Mouse (Mus musculus) neural tube, embryonic 15.5 days (tissue): ENCODE data around the gene Tefm. TPM values are rescaled to one million over a fixed set of nuclear protein-coding genes. Genes with fewer than 3 reads are reported as not detected.
"Not testable (repeated sequence)": the region's sequence is repeated elsewhere in the genome, so short reads cannot be mapped to it uniquely, and the experiment has no call there.

Source experiments
- ATAC-seq: fragments of 200-750 bp; cut with Nextera tagmentation; 2 replicates; pipeline ENCODE4 v1.8.0; 2017; ENCODE audit warnings: mild to moderate bottlenecking, moderate TSS enrichment, moderate library complexity; ENCODE audit not compliant: low FRiP score
- H3K27ac ChIP-seq: fragments of 300-500 bp; sonication (generic); replicated peaks from 2 replicates; pipeline ENCODE4 v1.5.1; 2015; ENCODE audit warnings: mild to moderate bottlenecking, inconsistent platforms
- H3K27me3 ChIP-seq: fragments of 300-500 bp; sonication (generic); replicated peaks from 2 replicates; pipeline ENCODE4 v1.6.1; 2015; ENCODE audit warnings: inconsistent platforms
- H3K36me3 ChIP-seq: fragments of 300-500 bp; sonication (generic); 2 replicates; pipeline ENCODE4 v1.6.1; 2015; ENCODE audit warnings: inconsistent platforms
- H3K4me1 ChIP-seq: fragments of 300-500 bp; sonication (generic); 2 replicates; pipeline ENCODE4 v1.6.1; 2015; ENCODE audit warnings: inconsistent platforms
- H3K4me2 ChIP-seq: fragments of 300-500 bp; sonication (generic); 2 replicates; pipeline ENCODE4 v1.6.1; 2015; ENCODE audit warnings: inconsistent platforms, mild to moderate bottlenecking, moderate library complexity
- H3K4me3 ChIP-seq: fragments of 300-500 bp; sonication (generic); replicated peaks from 2 replicates; pipeline ENCODE4 v1.5.1; 2015; ENCODE audit warnings: mild to moderate bottlenecking, inconsistent platforms
- H3K9ac ChIP-seq: fragments of 300-500 bp; sonication (generic); replicated peaks from 2 replicates; pipeline ENCODE4 v1.6.1; 2015; ENCODE audit warnings: mild to moderate bottlenecking, inconsistent platforms
- H3K9me3 ChIP-seq: fragments of 300-500 bp; sonication (generic); replicated peaks from 2 replicates; pipeline ENCODE4 v1.6.1; 2016; ENCODE audit warnings: inconsistent platforms
- WGBS: fragments of 180-500 bp; shearing (Covaris S2); methylation state at CpG from one replicate; pipeline ENCODE4 v1.1.7; 2015; ENCODE audit warnings: mixed read lengths; 5-methylcytosine and 5-hydroxymethylcytosine counted together
- polyA plus RNA-seq: library from polyadenylated mRNA; unstranded; fragments of >200 nt; fragmentation: Nextera tagmentation; extraction: Ambion mirVana; gene quantifications from 2 replicates; pipeline ENCODE4 v1.2.1, GENCODE M21; 2015

Gene Tefm
- polyA plus RNA-seq, 1 experiment from 2014 or later: 21.9 TPM

DNA sequence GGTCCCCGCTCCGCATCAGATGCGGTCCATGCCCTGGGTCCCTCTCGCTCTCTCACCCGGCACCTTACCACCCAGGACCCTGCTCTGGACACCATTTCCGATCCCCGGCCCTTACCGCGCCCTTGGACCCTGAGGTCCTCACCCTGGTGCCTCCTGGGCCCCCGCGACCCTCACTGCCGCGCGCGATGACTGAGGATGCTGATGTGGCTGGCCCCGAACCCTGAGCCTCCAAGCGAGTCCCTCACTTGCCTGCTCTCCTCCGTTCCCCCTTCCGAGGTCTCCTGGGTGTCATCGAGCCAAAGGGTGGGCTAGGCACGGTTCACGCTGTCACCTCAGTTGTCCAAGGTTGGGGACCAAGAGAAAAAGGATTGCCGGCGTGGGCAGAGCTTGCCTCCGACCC is 12.5 kb upstream of the Tefm start:
- Histone ChIP-seq H3K27me3 (peaks cover 51% of the 10 kb centered on the region), H3K4me2 (peak overlapping the region; percentile 75), H3K36me3 (no peaks in the 10 kb centered on the region), H3K9ac (peak overlapping the region; percentile 47; the same call in 1 of the 2 replicates), H3K27ac (no peak overlapping the region), H3K9me3 (no peaks in the 10 kb centered on the region), H3K4me1 (peaks cover 9% of the 10 kb centered on the region), H3K4me3 (peak overlapping the region; percentile 50)
- 30% methylated on average over 25 of the region's 25 CpGs for WGBS
- no peak for ATAC-seq

DNA sequence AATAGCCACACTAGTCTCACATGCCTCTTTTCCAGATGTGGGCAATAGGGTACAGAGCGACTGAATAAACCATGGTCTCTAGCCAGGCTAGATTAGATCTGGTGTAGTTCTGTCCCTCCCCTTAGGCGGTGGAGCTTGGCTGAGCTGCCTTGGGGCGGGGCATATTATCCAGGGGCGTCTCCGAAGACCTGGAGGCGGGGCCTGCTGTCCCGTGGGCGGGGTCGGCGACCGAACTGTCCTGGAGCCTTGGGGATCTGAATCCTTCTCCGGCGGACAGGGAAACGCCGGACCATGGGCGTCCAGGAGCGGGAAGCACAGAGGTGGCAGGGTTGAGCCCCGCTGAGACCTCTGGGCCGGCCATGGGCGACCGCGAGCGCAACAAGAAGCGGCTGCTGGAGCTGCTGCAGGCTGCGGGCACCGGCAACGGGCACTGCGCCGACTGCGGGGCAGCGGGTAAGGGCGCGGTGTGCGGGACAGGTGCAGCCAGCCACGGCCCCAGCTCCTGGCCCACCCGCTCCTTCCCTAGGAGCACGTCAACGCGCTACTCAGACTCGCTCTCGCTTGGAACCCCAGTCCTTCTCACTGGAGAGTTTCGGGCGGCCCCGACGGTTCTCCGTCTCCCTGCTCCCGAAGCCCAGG is 12.0 kb upstream of the Tefm start, which contains the start of gene Adap2:
Gene Adap2 (plus strand): TSS at position 249 of the 639 bp plus-strand sequence.
- H3K27ac ChIP-seq: no peak within 1 kb of the TSS
- peaks cover 51% of the 10 kb centered on the region for H3K27me3 ChIP-seq
- WGBS: 2% methylated on average over 45 of the region's 47 CpGs
- H3K4me1 ChIP-seq: peaks cover 9% of the 10 kb centered on the region
- no peaks in the 10 kb centered on the region for H3K36me3 ChIP-seq
- H3K4me2 ChIP-seq: peak within 1 kb of the TSS; percentile 75
- peak within 1 kb of the TSS; percentile 47 for H3K9ac ChIP-seq
- H3K4me3 ChIP-seq: peak within 1 kb of the TSS; percentile 50
- no peak for ATAC-seq
- H3K9me3 ChIP-seq: no peaks in the 10 kb centered on the region

DNA sequence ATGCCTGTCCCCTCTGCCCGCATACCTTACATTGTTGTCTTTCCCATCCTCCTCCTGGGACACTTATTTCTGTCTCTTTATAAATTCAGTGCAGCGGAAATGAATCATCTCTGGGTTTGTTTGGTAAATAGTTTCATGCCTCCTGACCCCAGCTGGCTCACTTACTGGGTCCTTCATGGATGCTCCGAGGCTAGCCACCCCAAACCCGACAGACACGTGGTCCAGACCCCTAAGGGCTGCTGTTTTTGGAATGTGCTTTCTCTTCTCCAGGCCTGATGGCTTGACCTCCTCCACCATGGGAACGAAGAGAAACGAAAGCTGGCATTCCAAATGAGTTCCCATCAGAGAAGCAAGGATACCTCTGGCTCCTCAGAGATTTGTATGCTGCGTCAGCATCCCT is 10.4 kb upstream of the Tefm start:
- no peaks in the 10 kb centered on the region for H3K36me3 ChIP-seq
- peaks cover 51% of the 10 kb centered on the region for H3K27me3 ChIP-seq
- H3K9ac ChIP-seq: no peak overlapping the region
- H3K4me1 ChIP-seq: peaks cover 9% of the 10 kb centered on the region
- 79% methylated on average over 8 of the region's 8 CpGs for WGBS
- no peaks in the 10 kb centered on the region for H3K9me3 ChIP-seq
- H3K4me3 ChIP-seq: no peak overlapping the region
- H3K4me2 ChIP-seq: no peak overlapping the region
- ATAC-seq: no peak
- no peak overlapping the region for H3K27ac ChIP-seq

DNA sequence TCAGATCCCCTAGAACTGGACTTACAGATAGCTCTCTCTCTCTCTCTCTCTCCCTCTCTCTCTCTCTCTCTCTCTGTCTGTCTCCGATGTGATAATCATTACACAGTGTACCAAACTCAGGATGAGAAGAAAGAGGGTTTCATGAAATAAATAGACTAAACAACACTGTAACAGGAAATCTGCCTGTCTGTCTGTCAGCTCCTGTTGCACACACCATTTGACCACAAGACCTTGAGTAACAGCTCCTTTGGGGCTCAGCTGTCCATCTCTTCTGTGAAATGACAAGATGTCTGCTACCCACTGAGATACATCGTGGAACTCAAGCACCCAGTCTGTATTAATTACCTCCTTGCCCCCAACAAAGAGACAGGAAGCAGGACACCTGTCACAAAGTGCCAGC is 9.6 kb upstream of the Tefm start:
- H3K36me3 ChIP-seq: no peaks in the 10 kb centered on the region
- H3K4me3 ChIP-seq: no peak overlapping the region
- no peaks in the 10 kb centered on the region for H3K9me3 ChIP-seq
- H3K27me3 ChIP-seq: peaks cover 51% of the 10 kb centered on the region
- no peak for ATAC-seq
- peaks cover 9% of the 10 kb centered on the region for H3K4me1 ChIP-seq
- whole genome bisulfite sequencing: 72% methylated on average over 2 of the region's 2 CpGs
- no peak overlapping the region for H3K27ac ChIP-seq
- H3K9ac ChIP-seq: no peak overlapping the region
- no peak overlapping the region for H3K4me2 ChIP-seq

DNA sequence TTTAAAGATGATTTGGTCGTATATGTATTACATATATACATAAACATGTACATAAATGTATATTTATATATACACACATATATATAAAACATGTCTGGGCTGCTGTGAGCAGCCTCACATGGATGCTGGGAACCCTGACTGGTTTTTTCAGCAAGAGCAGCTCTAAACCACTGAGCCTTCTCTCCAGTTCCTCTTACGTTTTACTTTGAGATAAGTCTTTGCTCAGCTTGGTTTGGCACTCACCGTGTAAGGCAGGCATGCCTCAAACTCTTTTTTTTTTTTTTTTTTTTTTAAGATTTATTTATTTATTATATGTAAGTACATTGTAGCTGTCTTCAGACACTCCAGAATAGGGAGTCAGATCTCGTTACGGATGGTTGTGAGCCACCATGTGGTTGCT is 8.6 kb upstream of the Tefm start:
- H3K9ac ChIP-seq: no peak overlapping the region

DNA sequence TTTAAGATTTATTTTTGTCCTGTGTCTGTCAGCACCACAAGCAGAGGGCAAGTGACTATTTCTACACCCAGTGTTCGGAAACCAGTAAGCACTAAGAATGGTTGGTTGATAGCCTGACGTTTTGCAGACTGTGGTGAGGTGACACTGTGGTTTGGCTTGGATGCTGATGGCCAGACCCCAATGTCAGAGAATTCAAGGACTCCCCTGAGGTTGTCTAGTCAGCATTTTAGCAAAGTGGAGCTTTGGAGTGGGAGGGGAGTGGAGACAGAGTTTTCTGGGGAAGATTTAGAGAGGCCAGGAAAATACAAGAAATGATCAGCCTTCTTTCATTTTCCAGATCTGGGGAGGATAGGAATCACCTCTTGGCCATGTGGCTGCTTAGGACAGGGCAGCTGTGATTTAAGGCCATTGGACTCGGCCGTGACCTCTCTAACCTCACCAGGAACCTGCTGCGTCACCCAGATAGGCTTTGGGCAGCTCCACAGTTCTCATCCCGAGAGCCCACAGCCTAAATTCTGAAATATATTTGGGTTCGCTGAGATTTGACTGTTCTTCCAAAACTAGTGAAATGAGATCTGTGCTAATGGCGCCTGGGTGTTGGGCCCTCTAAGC is 7.5 kb upstream of the Tefm start:
- no peaks in the 10 kb centered on the region for H3K9me3 ChIP-seq
- 85% methylated on average over 8 of the region's 8 CpGs for WGBS
- no peak overlapping the region for H3K27ac ChIP-seq
- H3K4me1 ChIP-seq: peaks cover 9% of the 10 kb centered on the region
- H3K4me3 ChIP-seq: no peak overlapping the region
- H3K27me3 ChIP-seq: peaks cover 31% of the 10 kb centered on the region
- no peaks in the 10 kb centered on the region for H3K36me3 ChIP-seq
- H3K4me2 ChIP-seq: no peak overlapping the region
- no peak for ATAC-seq
- no peak overlapping the region for H3K9ac ChIP-seq

More for the DNA sequence above, 8.6 kb upstream of the Tefm start:
- peaks cover 41% of the 10 kb centered on the region for H3K27me3 ChIP-seq
- ATAC-seq: no peak
- WGBS: 86% methylated on average over 5 of the region's 5 CpGs
- H3K4me1 ChIP-seq: peaks cover 9% of the 10 kb centered on the region
- H3K4me3 ChIP-seq: no peak overlapping the region
- H3K27ac ChIP-seq: no peak overlapping the region
- no peaks in the 10 kb centered on the region for H3K36me3 ChIP-seq
- no peaks in the 10 kb centered on the region for H3K9me3 ChIP-seq
- H3K4me2 ChIP-seq: no peak overlapping the region

DNA sequence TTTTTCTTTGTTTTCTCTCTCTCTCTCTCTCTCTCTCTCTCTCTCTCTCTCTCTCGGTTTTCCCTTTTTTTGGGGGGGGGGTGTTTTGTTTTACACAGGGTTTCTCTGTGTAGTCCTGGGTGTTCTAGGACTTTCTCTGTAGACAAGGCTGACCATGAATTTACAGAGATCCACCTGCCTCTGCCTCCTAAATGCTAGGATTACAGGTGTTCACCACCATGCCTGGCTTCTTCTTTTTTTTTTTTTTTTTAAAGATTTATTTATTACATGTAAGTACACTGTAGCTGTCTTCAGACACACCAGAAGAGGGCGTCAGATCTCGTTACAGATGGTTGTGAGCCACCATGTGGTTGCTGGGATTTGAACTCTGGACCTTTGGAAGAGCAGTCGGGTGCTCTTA is 7.0 kb upstream of the Tefm start:
- WGBS: 77% methylated on average over 2 of the region's 4 CpGs
- not testable (repeated sequence) for H3K4me2 ChIP-seq, H3K9me3 ChIP-seq, H3K4me3 ChIP-seq, ATAC-seq, H3K9ac ChIP-seq, H3K4me1 ChIP-seq, H3K27ac ChIP-seq, H3K36me3 ChIP-seq
- peaks cover 26% of the 10 kb centered on the region for H3K27me3 ChIP-seq

DNA sequence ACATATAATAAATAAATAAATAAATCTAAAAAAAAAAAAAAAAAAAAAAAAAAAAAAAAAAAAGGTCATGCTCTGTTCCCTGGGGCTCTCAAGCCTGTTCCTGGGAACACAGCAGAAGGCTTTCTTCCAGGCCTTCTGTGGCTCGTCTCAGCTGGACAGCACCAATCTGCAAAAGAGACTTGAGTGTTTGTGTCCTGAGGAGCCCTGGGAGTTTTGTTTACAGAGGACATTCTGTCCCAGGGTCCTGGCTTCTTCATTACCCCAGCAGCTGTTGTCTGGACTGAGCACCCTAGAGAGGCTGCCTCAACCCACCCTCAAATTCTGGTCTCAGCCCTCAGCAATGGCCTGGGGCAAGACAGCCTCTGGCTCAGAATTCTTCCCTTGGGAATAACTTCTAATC is 6.3 kb upstream of the Tefm start:
- no peak overlapping the region for H3K9ac ChIP-seq
- WGBS: 74% methylated on average over 1 of the region's 1 CpGs
- no peak for ATAC-seq
- H3K27me3 ChIP-seq: peaks cover 19% of the 10 kb centered on the region
- no peak overlapping the region for H3K27ac ChIP-seq
- H3K9me3 ChIP-seq: no peaks in the 10 kb centered on the region
- H3K4me2 ChIP-seq: no peak overlapping the region
- no peak overlapping the region for H3K4me3 ChIP-seq
- no peaks in the 10 kb centered on the region for H3K36me3 ChIP-seq
- H3K4me1 ChIP-seq: no peaks in the 10 kb centered on the region

DNA sequence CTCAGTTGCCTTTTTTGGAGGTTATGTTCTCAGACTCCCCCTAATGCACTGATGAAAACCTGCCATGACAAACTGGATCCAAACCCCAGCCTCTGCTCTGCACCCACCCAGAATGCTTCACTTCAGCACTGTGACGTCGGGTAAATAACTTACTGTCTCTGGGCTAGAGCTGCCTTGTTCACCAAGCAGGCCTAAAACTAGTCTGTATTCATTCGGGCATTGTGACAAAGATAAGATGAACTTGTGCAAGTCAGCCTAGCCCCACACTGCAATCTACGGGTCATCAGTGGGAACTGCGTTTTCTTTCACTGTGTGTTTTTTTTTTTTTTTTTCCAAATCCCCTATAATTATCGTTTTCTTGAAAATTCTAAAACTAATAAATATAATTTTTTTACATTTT is 5.8 kb upstream of the Tefm start:
- ATAC-seq: no peak
- H3K36me3 ChIP-seq: no peaks in the 10 kb centered on the region
- WGBS: 77% methylated on average over 6 of the region's 6 CpGs
- no peak overlapping the region for H3K27ac ChIP-seq
- H3K9ac ChIP-seq: no peak overlapping the region
- no peaks in the 10 kb centered on the region for H3K9me3 ChIP-seq
- peaks cover 14% of the 10 kb centered on the region for H3K27me3 ChIP-seq
- H3K4me3 ChIP-seq: no peak overlapping the region
- no peak overlapping the region for H3K4me2 ChIP-seq
- H3K4me1 ChIP-seq: peaks cover 3% of the 10 kb centered on the region

DNA sequence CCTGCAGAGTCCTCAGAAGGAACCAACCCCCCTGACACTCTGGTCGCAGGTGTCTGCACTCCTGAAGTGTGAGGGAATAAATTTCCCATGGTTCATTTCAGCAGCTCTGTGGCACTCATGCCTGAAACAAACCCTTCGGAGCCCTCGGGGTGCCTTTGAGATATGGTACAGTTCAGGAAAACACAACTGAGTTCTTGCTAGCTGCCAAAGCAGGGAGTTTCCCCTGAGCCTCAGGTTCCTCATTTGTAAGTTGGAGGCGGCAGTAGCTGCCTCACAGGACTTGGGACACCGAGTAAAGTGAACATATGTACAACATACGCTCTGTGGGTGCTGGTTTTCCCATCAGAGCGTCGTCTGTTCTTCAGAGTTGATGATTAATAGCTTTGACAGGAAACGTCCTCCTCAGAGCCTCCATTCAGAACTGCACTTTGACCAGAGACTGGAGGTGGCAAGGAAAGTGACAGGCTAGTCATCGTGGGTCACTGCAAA is 3.9 kb upstream of the Tefm start:
- no peak for ATAC-seq
- H3K27me3 ChIP-seq: no peaks in the 10 kb centered on the region
- no peak overlapping the region for H3K4me3 ChIP-seq
- H3K36me3 ChIP-seq: no peaks in the 10 kb centered on the region
- 53% methylated on average over 10 of the region's 10 CpGs for WGBS
- H3K9ac ChIP-seq: no peak overlapping the region
- no peaks in the 10 kb centered on the region for H3K9me3 ChIP-seq
- H3K4me1 ChIP-seq: peaks cover 14% of the 10 kb centered on the region
- H3K4me2 ChIP-seq: no peak overlapping the region
- H3K27ac ChIP-seq: no peak overlapping the region

DNA sequence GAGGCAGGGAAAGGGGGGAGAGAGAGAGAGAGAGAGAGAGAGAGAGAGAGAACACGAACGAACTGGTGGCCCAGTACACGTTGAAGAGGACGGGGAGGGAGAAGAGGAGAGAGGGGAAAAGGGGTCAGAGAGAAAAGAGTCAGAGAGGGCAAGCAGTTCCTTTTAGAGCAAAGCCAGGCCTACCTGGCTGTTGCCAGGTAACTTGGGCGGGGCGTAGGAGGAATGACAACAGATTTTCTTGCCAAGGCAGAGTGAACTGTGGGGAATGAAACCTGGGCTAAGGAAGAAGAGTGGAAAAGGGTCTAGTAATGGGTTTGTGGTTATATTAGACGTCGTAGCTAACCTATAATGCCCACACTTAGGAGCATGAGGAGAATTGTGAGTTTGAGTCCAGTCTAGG is 897 bp upstream of the Tefm start:
- H3K36me3 ChIP-seq: no peaks in the 10 kb centered on the region
- H3K4me3 ChIP-seq: peak overlapping the region; percentile 59
- no peak overlapping the region for H3K27ac ChIP-seq
- no peak for ATAC-seq
- no peaks in the 10 kb centered on the region for H3K27me3 ChIP-seq
- H3K4me2 ChIP-seq: peak overlapping the region; percentile 81
- WGBS: 43% methylated on average over 8 of the region's 8 CpGs
- no peaks in the 10 kb centered on the region for H3K9me3 ChIP-seq
- peak overlapping the region; percentile 62; the same call in 1 of the 2 replicates for H3K9ac ChIP-seq
- H3K4me1 ChIP-seq: peaks cover 16% of the 10 kb centered on the region

DNA sequence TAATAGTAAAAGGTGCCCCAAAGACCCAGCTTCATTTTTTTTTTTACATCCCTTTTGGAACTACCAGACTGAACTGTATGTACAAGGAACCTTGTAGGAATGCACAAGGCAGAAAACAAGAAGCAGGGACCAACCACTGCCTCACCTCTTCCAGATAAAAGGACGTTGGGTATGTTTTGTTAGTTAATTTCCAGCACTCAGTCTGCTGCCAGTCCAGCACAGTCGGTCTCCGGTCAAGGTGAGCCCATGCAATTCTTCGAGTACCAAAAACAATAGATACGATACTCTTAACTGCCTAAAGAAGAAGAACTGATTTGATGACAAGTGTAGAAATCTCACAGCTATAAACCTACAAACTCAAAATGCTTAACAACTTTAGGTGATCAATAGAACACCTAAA is 4.2 kb downstream of the Tefm start:
- H3K4me2 ChIP-seq: no peak overlapping the region
- H3K27ac ChIP-seq: no peak overlapping the region
- no peak overlapping the region for H3K9ac ChIP-seq
- no peak overlapping the region for H3K4me3 ChIP-seq
- ATAC-seq: no peak
- peaks cover 13% of the 10 kb centered on the region for H3K4me1 ChIP-seq
- WGBS: 87% methylated on average over 5 of the region's 5 CpGs
- peaks cover 26% of the 10 kb centered on the region for H3K36me3 ChIP-seq
- no peaks in the 10 kb centered on the region for H3K9me3 ChIP-seq
- H3K27me3 ChIP-seq: no peaks in the 10 kb centered on the region
